In the genomic region with DNA sequence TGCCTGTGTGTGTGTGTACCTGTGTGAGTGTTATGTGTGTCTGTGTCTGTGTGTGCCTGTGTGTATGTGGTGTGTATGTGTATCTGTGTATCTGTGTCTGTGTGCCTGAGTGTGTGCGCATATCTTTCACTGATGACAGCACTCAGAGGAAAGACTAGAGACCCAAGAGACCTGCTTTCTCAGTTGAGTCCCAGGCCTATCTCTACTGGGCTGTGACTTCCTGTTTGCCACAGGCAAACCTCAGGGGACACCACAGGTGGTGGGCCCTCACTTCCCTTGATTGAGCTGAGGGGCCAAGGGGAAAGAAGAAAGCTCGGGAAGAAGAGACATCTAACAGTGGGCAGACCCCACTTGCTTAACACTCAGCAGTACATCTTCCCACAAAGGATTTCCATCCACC, we compare ENCODE assay signal across 19 mouse cellular contexts. TPM values are rescaled to one million over a fixed set of nuclear protein-coding genes. Genes with fewer than 3 reads are reported as not detected.
DNase-seq lines count a peak whose midpoint lies in the region; ATAC-seq and TF ChIP-seq lines count a peak whose summit lies in the region.
"Had no signal": no experiment of that assay in that cellular context is flagged by ENCODE, and none has a peak within 500 bp of the region (broad histone marks: within the 10 kb centered on the region; RNA-seq: fewer than 3 reads in every experiment).

No protein-coding gene starts in this region.

- peak; percentile 83 for DNase-seq in heart, adult 11 months
- no peak for DNase-seq in heart, postnatal 14 days
- peak; percentile 93 for DNase-seq in CH12.LX (ENCODE audit: extremely low read depth)
- DNase-seq in thymus, postnatal 0 days (ENCODE audit: low spot score), result peak; percentile 68
- no peak for DNase-seq in limb, embryonic 10.5 days (ENCODE audit: low spot score)
- no peak for DNase-seq in cerebellum, postnatal 36 days
- DNase-seq: adrenal gland, adult 2 months; cerebellum, postnatal 10 days; heart, postnatal 36 days; kidney, postnatal 25 days; lung, postnatal 10 days; right cerebral cortex, postnatal 14 days had no signal

- peaks cover 36 to 61% of the 10 kb centered on the region in 2 experiments for H3K4me1 ChIP-seq in CH12.LX (ENCODE audit: control insufficient read depth in 1 of 2, insufficient read depth in 2 of 2)
- peaks cover 15% of the 10 kb centered on the region; the same call in 1 of the 2 replicates for H3K4me1 ChIP-seq in limb, embryonic 10.5 days
- no peaks in the 10 kb centered on the region for H3K4me1 ChIP-seq in kidney, embryonic 14.5 days (ENCODE audit: control insufficient read depth, insufficient read depth, low read length)
- H3K4me1 ChIP-seq: embryonic facial prominence, embryonic 15.5 days had no signal

- TF ChIP-seq RAD21 in CH12.LX (IDR thresholded peaks at IDR 0.05; ENCODE audit: low read depth, low read length), result no peak

- peaks cover 14 to 20% of the 10 kb centered on the region in 2 experiments for H3K36me3 ChIP-seq in CH12.LX (replicated peaks in 1 of 2; ENCODE audit: control insufficient read depth in 1 of 2, insufficient read depth in 1 of 2, low read length in 1 of 2)
- no peaks in the 10 kb centered on the region for H3K36me3 ChIP-seq in limb, embryonic 10.5 days
- no peaks in the 10 kb centered on the region for H3K36me3 ChIP-seq in kidney, embryonic 14.5 days (ENCODE audit: control insufficient read depth, insufficient read depth, low read length)
- H3K36me3 ChIP-seq: embryonic facial prominence, embryonic 15.5 days had no signal

- H3K79me2 ChIP-seq in CH12.LX (replicated peaks; ENCODE audit: control insufficient read depth, extremely low read depth, insufficient read depth, poor library complexity, severe bottlenecking), result peaks cover 27% of the 10 kb centered on the region

- intact Hi-C loops in heart, postnatal 14 days (cut with DNase I), result no loop called here

- 0 out of 2 replicates have a peak, but pooled peaks have one; percentile 54 for TF ChIP-seq POLR2A in CH12.LX (IDR thresholded peaks at IDR 0.05; ENCODE audit: low read depth, low read length)

- dilution Hi-C loops in CH12.LX (cut with MboI; ENCODE audit: extremely low pct_ligation_motif_present, extremely low pct_unique_long_range_greater_than_20kb, low sequenced_read_pairs), result no loop called here

- H3K27ac ChIP-seq in CH12.LX (ENCODE audit: insufficient read depth, low read depth), result peak overlapping the region; percentile 100
- H3K27ac ChIP-seq in limb, embryonic 10.5 days, result no peak overlapping the region
- no peak overlapping the region for H3K27ac ChIP-seq in kidney, embryonic 14.5 days (ENCODE audit: low read depth, low read length)
- H3K27ac ChIP-seq: embryonic facial prominence, embryonic 15.5 days; left cerebral cortex, adult 2 months; stomach, postnatal 0 days had no signal

- peak overlapping the region in 2 of 3 experiments; percentile 6 to 49 for H3K4me3 ChIP-seq in CH12.LX (replicated peaks in 1 of 3; ENCODE audit: low read depth in 2 of 3, low read length in 2 of 3, poor library complexity in 1 of 3)
- H3K4me3 ChIP-seq in limb, embryonic 10.5 days, result no peak overlapping the region
- no peak overlapping the region for H3K4me3 ChIP-seq in kidney, embryonic 14.5 days (ENCODE audit: low read length)
- H3K4me3 ChIP-seq: embryonic facial prominence, embryonic 15.5 days; left cerebral cortex, adult 2 months had no signal

- in situ Hi-C loops in CH12.LX (cut with MboI; ENCODE audit: low pct_ligation_motif_present, low pct_unique_long_range_greater_than_20kb, low sequenced_read_pairs), result no loop called here

- peaks cover 5% of the 10 kb centered on the region for H3K9me3 ChIP-seq in CH12.LX (replicated peaks; ENCODE audit: low read length)
- no peaks in the 10 kb centered on the region for H3K9me3 ChIP-seq in limb, embryonic 10.5 days (replicated peaks)
- no peaks in the 10 kb centered on the region for H3K9me3 ChIP-seq in kidney, embryonic 14.5 days (ENCODE audit: control insufficient read depth, low read length)
- H3K9me3 ChIP-seq: embryonic facial prominence, embryonic 15.5 days had no signal

- peak; percentile 91 for TF ChIP-seq EP300 in CH12.LX (IDR thresholded peaks at IDR 0.05; ENCODE audit: low read length)

- TF ChIP-seq CTCF in CH12.LX (conservative IDR thresholded peaks at IDR 0.05 in 1 of 2, IDR thresholded peaks at IDR 0.05 in 1 of 2; ENCODE audit: low read depth in 2 of 2, low read length in 2 of 2), result no peak

- peak; percentile 57 for ATAC-seq in megakaryocyte, adult 5-6 weeks (ENCODE audit: poor library complexity, severe bottlenecking)
- ATAC-seq in kidney, embryonic 14.5 days (ENCODE audit: low FRiP score, low TSS enrichment), result no peak
- ATAC-seq: Patski had no signal

- no peaks in the 10 kb centered on the region for H3K27me3 ChIP-seq in CH12.LX (replicated peaks)
- H3K27me3 ChIP-seq in limb, embryonic 10.5 days (ENCODE audit: low read depth, poor library complexity, severe bottlenecking), result no peaks in the 10 kb centered on the region
- no peaks in the 10 kb centered on the region for H3K27me3 ChIP-seq in kidney, embryonic 14.5 days (ENCODE audit: control insufficient read depth, insufficient read depth, low read length)
- H3K27me3 ChIP-seq: embryonic facial prominence, embryonic 15.5 days had no signal

- H3K9ac ChIP-seq in CH12.LX (ENCODE audit: insufficient read depth, low read depth), result peak overlapping the region; percentile 29; the same call in 1 of the 2 replicates
- H3K9ac ChIP-seq in kidney, embryonic 14.5 days (ENCODE audit: low read depth, low read length), result no peak overlapping the region
- H3K9ac ChIP-seq: embryonic facial prominence, embryonic 15.5 days had no signal

- 64% methylated on average over 2 of the region's 2 CpGs for WGBS in limb, embryonic 10.5 days
- WGBS in kidney, embryonic 14.5 days, result 61% methylated on average over 2 of the region's 2 CpGs

- peak overlapping the region; percentile 67 for H3K4me2 ChIP-seq in CH12.LX (ENCODE audit: insufficient read depth, low read depth, poor library complexity, severe bottlenecking)
- no peak overlapping the region for H3K4me2 ChIP-seq in kidney, embryonic 14.5 days (replicated peaks; ENCODE audit: low read depth, low read length)
- H3K4me2 ChIP-seq: embryonic facial prominence, embryonic 15.5 days had no signal

TF ChIP-seq in CH12.LX, 34 proteins besides CTCF, POLR2A, EP300 and RAD21 (continues in another document):
- TF ChIP-seq RCOR1 (conservative IDR thresholded peaks at IDR 0.05; ENCODE audit: low read depth, low read length) (peak; percentile 25; the same call in 1 of the 2 replicates), ZNF384 (IDR thresholded peaks at IDR 0.05; ENCODE audit: low read depth, low read length) (no peak)

RNA-seq across cellular contexts. Expression of gene Cd19, which starts 1.9 kb away (rescaled TPM):
- total RNA-seq in heart, postnatal 14 days (2021), result under 1 TPM; 0.53 to 0.56 TPM
- total RNA-seq in CH12.LX (2012; rRNA removed) (132 and 143 TPM in 2 replicates), CH12.LX (2014; rRNA removed) (139 and 141 TPM in 2 replicates)
- polyA plus RNA-seq in CH12.LX (2012; ENCODE audit: insufficient read length, low read depth), result 199 and 234 TPM in 2 replicates
- 0.20 and 1.1 TPM in 2 replicates for total RNA-seq in megakaryocyte, adult 5-6 weeks (2015)
- 0.24 TPM in 1 of 2 replicates, not detected in the other for total RNA-seq in megakaryocyte, adult 5-6 weeks (2017)
- 0.13 and 0.22 TPM in 2 replicates for polyA plus RNA-seq in thymus, postnatal 0 days (2015; fragmentation: Nextera tagmentation; extraction: Ambion mirVana)
- not detected in 2 replicates for polyA plus RNA-seq in limb, embryonic 10.5 days (2016; fragmentation: Nextera tagmentation; extraction: Ambion mirVana)
- polyA plus RNA-seq in kidney, embryonic 14.5 days (2014; fragmentation: Nextera tagmentation; extraction: Ambion mirVana), result not detected in 2 replicates
- total RNA-seq: left cerebral cortex, adult 2 months had no signal
- polyA plus RNA-seq: intestine, embryonic 14.5 days; Patski had no signal

RNA-seq across cellular contexts. Expression of gene Rabep2, which starts 11.9 kb away (rescaled TPM):
- 1 to 10 TPM; 7.7 TPM for total RNA-seq in heart, postnatal 14 days (2021)
- total RNA-seq in CH12.LX (2012; rRNA removed) (38.5 and 40.3 TPM in 2 replicates), CH12.LX (2014; rRNA removed) (35.7 and 42.6 TPM in 2 replicates)
- polyA plus RNA-seq in CH12.LX (2012; ENCODE audit: insufficient read length, low read depth), result 33.7 and 36.6 TPM in 2 replicates
- total RNA-seq in megakaryocyte, adult 5-6 weeks (2015), result 6.7 and 6.8 TPM in 2 replicates
- 21.4 and 25.0 TPM in 2 replicates for total RNA-seq in megakaryocyte, adult 5-6 weeks (2017)
- polyA plus RNA-seq in thymus, postnatal 0 days (2015; fragmentation: Nextera tagmentation; extraction: Ambion mirVana), result 22.2 and 22.7 TPM in 2 replicates
- 30.3 and 36.9 TPM in 2 replicates for polyA plus RNA-seq in limb, embryonic 10.5 days (2016; fragmentation: Nextera tagmentation; extraction: Ambion mirVana)
- 24.8 and 30.5 TPM in 2 replicates for polyA plus RNA-seq in kidney, embryonic 14.5 days (2014; fragmentation: Nextera tagmentation; extraction: Ambion mirVana)

RNA-seq across cellular contexts. Expression of gene Nfatc2ip, which starts 20.1 kb away (rescaled TPM):
- total RNA-seq in heart, postnatal 14 days (2021), result 1 to 10 TPM; 5.4 to 7.1 TPM
- total RNA-seq in CH12.LX (2012; rRNA removed) (7.8 and 8.8 TPM in 2 replicates), CH12.LX (2014; rRNA removed) (15.0 and 16.8 TPM in 2 replicates)
- polyA plus RNA-seq in CH12.LX (2012; ENCODE audit: insufficient read length, low read depth), result 13.0 and 13.9 TPM in 2 replicates
- 10.1 and 11.7 TPM in 2 replicates for total RNA-seq in megakaryocyte, adult 5-6 weeks (2015)
- total RNA-seq in megakaryocyte, adult 5-6 weeks (2017), result 13.9 and 16.6 TPM in 2 replicates
- polyA plus RNA-seq in thymus, postnatal 0 days (2015; fragmentation: Nextera tagmentation; extraction: Ambion mirVana), result 5.1 and 6.7 TPM in 2 replicates
- 2.6 and 2.9 TPM in 2 replicates for polyA plus RNA-seq in limb, embryonic 10.5 days (2016; fragmentation: Nextera tagmentation; extraction: Ambion mirVana)
- 2.8 and 4.1 TPM in 2 replicates for polyA plus RNA-seq in kidney, embryonic 14.5 days (2014; fragmentation: Nextera tagmentation; extraction: Ambion mirVana)

RNA-seq across cellular contexts. Expression of gene Spns1, which starts 39.4 kb away (rescaled TPM):
- total RNA-seq in heart, postnatal 14 days (2021), result 10 to 100 TPM; 36.3 to 38.3 TPM
- 38.4 and 42.6 TPM in 2 replicates for total RNA-seq in CH12.LX (2012; rRNA removed)
- 36.4 and 45.3 TPM in 2 replicates for total RNA-seq in CH12.LX (2014; rRNA removed)
- polyA plus RNA-seq in CH12.LX (2012; ENCODE audit: insufficient read length, low read depth), result 37.8 and 61.7 TPM in 2 replicates
- total RNA-seq in megakaryocyte, adult 5-6 weeks (2015), result 7.9 and 11.5 TPM in 2 replicates
- total RNA-seq in megakaryocyte, adult 5-6 weeks (2017), result 6.8 and 10.6 TPM in 2 replicates
- 39.4 and 43.3 TPM in 2 replicates for polyA plus RNA-seq in thymus, postnatal 0 days (2015; fragmentation: Nextera tagmentation; extraction: Ambion mirVana)
- 67.7 and 68.4 TPM in 2 replicates for polyA plus RNA-seq in limb, embryonic 10.5 days (2016; fragmentation: Nextera tagmentation; extraction: Ambion mirVana)
- polyA plus RNA-seq in kidney, embryonic 14.5 days (2014; fragmentation: Nextera tagmentation; extraction: Ambion mirVana), result 41.8 and 54.6 TPM in 2 replicates

RNA-seq across cellular contexts. Expression of gene Atp2a1, which starts 46.3 kb away (rescaled TPM):
- total RNA-seq in heart, postnatal 14 days (2021), result under 1 TPM; 0.48 to 0.49 TPM
- total RNA-seq in CH12.LX (2012; rRNA removed), result 0.25 and 0.38 TPM in 2 replicates
- not detected in 2 replicates for total RNA-seq in CH12.LX (2014; rRNA removed)
- polyA plus RNA-seq in CH12.LX (2012; ENCODE audit: insufficient read length, low read depth), result 0.74 and 0.75 TPM in 2 replicates
- 0.07 and 0.52 TPM in 2 replicates for total RNA-seq in megakaryocyte, adult 5-6 weeks (2015)
- total RNA-seq in megakaryocyte, adult 5-6 weeks (2017), result not detected in 2 replicates
- polyA plus RNA-seq in thymus, postnatal 0 days (2015; fragmentation: Nextera tagmentation; extraction: Ambion mirVana), result 3.1 and 4.2 TPM in 2 replicates
- polyA plus RNA-seq in limb, embryonic 10.5 days (2016; fragmentation: Nextera tagmentation; extraction: Ambion mirVana), result 0.59 and 5.3 TPM in 2 replicates
- polyA plus RNA-seq in kidney, embryonic 14.5 days (2014; fragmentation: Nextera tagmentation; extraction: Ambion mirVana), result 1.3 and 1.6 TPM in 2 replicates
- total RNA-seq: adrenal gland, adult 2 months had no signal
- polyA plus RNA-seq: adrenal gland, adult 2 months had no signal

Comparison
In these comparisons a context has a peak if more than half of its experiments do, and no peak if none do; other contexts are left out.
1. DNase-seq: peak in heart, adult 11 months (single experiment), CH12.LX (single experiment) and thymus, postnatal 0 days (single experiment); none in heart, postnatal 14 days (0 of 2), limb, embryonic 10.5 days (single experiment) and cerebellum, postnatal 36 days (0 of 2).
2. H3K4me3 ChIP-seq: peak in CH12.LX (2 of 3); none in limb, embryonic 10.5 days (single experiment) and kidney, embryonic 14.5 days (single experiment).
3. RNA of gene Cd19, which starts 1.9 kb away (polyA plus RNA-seq): 199 to 234 TPM in CH12.LX; 0.13 to 0.22 TPM in thymus, postnatal 0 days, not detected in limb, embryonic 10.5 days and not detected in kidney, embryonic 14.5 days; every median in the first group is over 100 times any median in the second.